Mouse (Mus musculus): ENCODE measurements around the gene Jmjd1c.

Jmjd1c gene

GRCm38 (mm10) chr10:67095798-67096620, at the start of gene Jmjd1c:
Jmjd1c (plus strand) TSS chr10:67096125.
- peak in 1 of 2 experiments; percentile 89 for DNase-seq

- DNase-seq, result no peak
Observed at GRCm38 (mm10) chr10:67047712-67048645, 47.9 kb upstream of the Jmjd1c start.

GRCm38 (mm10) chr10:67048871-67049615, 46.9 kb upstream of the Jmjd1c start:
- no peak for DNase-seq

- DNase-seq, result no peak
Observed at GRCm38 (mm10) chr10:67049621-67050020, 46.3 kb upstream of the Jmjd1c start.

- DNase-seq, result no peak
Observed at GRCm38 (mm10) chr10:67050766-67051165, 45.2 kb upstream of the Jmjd1c start.

GRCm38 (mm10) chr10:67051466-67051865, 44.5 kb upstream of the Jmjd1c start:
- no peak for DNase-seq

GRCm38 (mm10) chr10:67052429-67052828, 43.5 kb upstream of the Jmjd1c start:
- DNase-seq, result no peak

GRCm38 (mm10) chr10:67053475-67053874, 42.5 kb upstream of the Jmjd1c start:
- DNase-seq, result no peak

- no peak for DNase-seq
Observed at GRCm38 (mm10) chr10:67055867-67056856, 39.8 kb upstream of the Jmjd1c start.

GRCm38 (mm10) chr10:67057208-67057607, 38.7 kb upstream of the Jmjd1c start:
- no peak for DNase-seq

- no peak for DNase-seq
Observed at GRCm38 (mm10) chr10:67057696-67058095, 38.2 kb upstream of the Jmjd1c start.

GRCm38 (mm10) chr10:67058297-67058696, 37.6 kb upstream of the Jmjd1c start:
- DNase-seq, result peak; percentile 49 to 73

- no peak for DNase-seq
Observed at GRCm38 (mm10) chr10:67058702-67059101, 37.2 kb upstream of the Jmjd1c start.

GRCm38 (mm10) chr10:67061367-67061801, 34.5 kb upstream of the Jmjd1c start:
- DNase-seq, result peak in 1 of 2 experiments; percentile 45

GRCm38 (mm10) chr10:67061823-67062222, 34.1 kb upstream of the Jmjd1c start:
- DNase-seq, result no peak

- DNase-seq, result no peak
Observed at GRCm38 (mm10) chr10:67065277-67065887, 30.5 kb upstream of the Jmjd1c start.

GRCm38 (mm10) chr10:67065927-67066326, 30.0 kb upstream of the Jmjd1c start:
- DNase-seq, result no peak

- no peak for DNase-seq
Observed at GRCm38 (mm10) chr10:67066421-67066820, 29.5 kb upstream of the Jmjd1c start.

GRCm38 (mm10) chr10:67069013-67069412, 26.9 kb upstream of the Jmjd1c start:
- DNase-seq, result peak; percentile 32 to 44

GRCm38 (mm10) chr10:67071389-67071788, 24.5 kb upstream of the Jmjd1c start:
- DNase-seq, result no peak

GRCm38 (mm10) chr10:67071884-67072283, 24.0 kb upstream of the Jmjd1c start:
- no peak for DNase-seq
